Mouse (Mus musculus) intestine, embryonic 15.5 days (tissue): ENCODE results near the gene Smarcc2. TPM values are rescaled to one million over a fixed set of nuclear protein-coding genes. Genes with fewer than 3 reads are reported as not detected.
"Not testable (repeated sequence)": the region's sequence is repeated elsewhere in the genome, so short reads cannot be mapped to it uniquely, and the experiment has no call there.

ENCODE experiments used
- ATAC-seq: fragments of 200-750 bp; cut with Nextera tagmentation; 2 replicates; pipeline ENCODE4 v1.8.0; 2017; ENCODE audit warnings: moderate TSS enrichment, moderate library complexity
- H3K27ac ChIP-seq: fragments of 300-500 bp; sonication (generic); 2 replicates; pipeline ENCODE4 v1.5.1; 2015; ENCODE audit warnings: mild to moderate bottlenecking, inconsistent platforms
- H3K27me3 ChIP-seq: fragments of 300-500 bp; sonication (generic); replicated peaks from 2 replicates; pipeline ENCODE4 v1.6.1; 2015; ENCODE audit warnings: inconsistent platforms
- H3K36me3 ChIP-seq: fragments of 300-500 bp; sonication (generic); 2 replicates; pipeline ENCODE4 v1.6.1; 2015; ENCODE audit warnings: inconsistent platforms
- H3K4me1 ChIP-seq: fragments of 300-500 bp; sonication (generic); replicated peaks from 2 replicates; pipeline ENCODE4 v1.6.1; 2015; ENCODE audit warnings: inconsistent platforms
- H3K4me2 ChIP-seq: fragments of 300-500 bp; sonication (generic); replicated peaks from 2 replicates; pipeline ENCODE4 v1.6.1; 2015; ENCODE audit warnings: mild to moderate bottlenecking, inconsistent platforms
- H3K4me3 ChIP-seq: fragments of 300-500 bp; sonication (generic); replicated peaks from 2 replicates; pipeline ENCODE4 v1.5.1; 2015; ENCODE audit warnings: inconsistent platforms
- H3K9ac ChIP-seq: fragments of 300-500 bp; sonication (generic); 2 replicates; pipeline ENCODE4 v1.6.1; 2015; ENCODE audit warnings: inconsistent platforms
- H3K9me3 ChIP-seq: fragments of 300-500 bp; sonication (generic); 2 replicates; pipeline ENCODE4 v1.6.1; 2016; ENCODE audit warnings: inconsistent platforms
- whole genome bisulfite sequencing: fragments of 180-500 bp; shearing (Covaris S2); methylation state at CpG from one replicate; pipeline ENCODE4 v1.1.7; 2015; 5-methylcytosine and 5-hydroxymethylcytosine counted together
- polyA plus RNA-seq: library from polyadenylated mRNA; unstranded; fragments of >200 nt; fragmentation: Nextera tagmentation; extraction: Ambion mirVana; gene quantifications from 2 replicates; pipeline ENCODE4 v1.2.1, GENCODE M21; 2015

Gene Smarcc2
- polyA plus RNA-seq, 1 experiment from 2014 or later, result 62.5 TPM

DNA sequence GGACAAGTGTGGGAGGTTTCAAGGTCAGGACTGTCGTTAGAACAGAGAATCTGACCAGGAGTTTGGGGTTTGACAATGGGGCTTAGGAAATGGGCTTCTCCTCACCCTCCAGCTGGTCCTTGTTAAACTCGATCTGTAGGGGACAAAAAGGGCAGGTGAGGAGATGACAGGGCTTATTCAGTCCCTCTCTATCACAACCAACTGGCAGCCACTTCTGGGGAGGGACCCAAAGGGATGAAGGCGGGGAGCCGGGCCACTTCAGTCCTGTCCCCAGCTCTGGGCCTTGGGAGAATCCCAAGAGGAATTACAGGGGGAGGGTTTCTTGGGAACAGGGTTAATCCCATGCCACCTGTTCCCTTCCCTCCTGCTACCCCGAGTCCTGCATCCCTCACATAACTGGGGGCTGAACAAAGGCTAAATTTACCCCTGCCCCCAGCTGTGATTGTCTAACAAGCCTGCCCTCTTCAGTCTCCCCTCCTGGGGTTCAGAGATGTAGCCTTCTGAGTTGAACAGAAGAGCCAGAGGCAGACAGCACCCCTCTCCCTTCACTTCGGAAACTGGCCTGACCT lies 37.5 kb downstream of the Smarcc2 start:
- 42% methylated on average over 6 of the region's 6 CpGs for WGBS
- Histone ChIP-seq H3K27me3 (no peaks in the 10 kb centered on the region), H3K4me1 (peaks cover 16% of the 10 kb centered on the region), H3K27ac (no peak overlapping the region), H3K4me3 (no peak overlapping the region), H3K9ac (no peak overlapping the region), H3K9me3 (no peaks in the 10 kb centered on the region), H3K4me2 (no peak overlapping the region), H3K36me3 (no peaks in the 10 kb centered on the region)
- ATAC-seq, result no peak

- Histone ChIP-seq H3K4me2 (no peak overlapping the region), H3K4me3 (no peak overlapping the region), H3K9me3 (no peaks in the 10 kb centered on the region), H3K36me3 (no peaks in the 10 kb centered on the region), H3K27me3 (no peaks in the 10 kb centered on the region), H3K9ac (no peak overlapping the region), H3K4me1 (peaks cover 17% of the 10 kb centered on the region), H3K27ac (no peak overlapping the region)
- no peak for ATAC-seq
- 49% methylated on average over 6 of the region's 6 CpGs for whole genome bisulfite sequencing
Measured at GRCm38 (mm10) chr10:128497134-128497737, 38.2 kb downstream of the Smarcc2 start.

- H3K27me3 ChIP-seq, result no peaks in the 10 kb centered on the region
- no peaks in the 10 kb centered on the region for H3K36me3 ChIP-seq
- ATAC-seq, result peak; percentile 91
- peak within 1 kb of the TSS; percentile 83 for H3K4me2 ChIP-seq
- peak within 1 kb of the TSS; percentile 88 for H3K27ac ChIP-seq
- WGBS, result under 1% methylated on average over 27 of the region's 27 CpGs
- H3K4me3 ChIP-seq, result peak within 1 kb of the TSS; percentile 57
- H3K9me3 ChIP-seq, result no peaks in the 10 kb centered on the region
- H3K9ac ChIP-seq, result peak within 1 kb of the TSS; percentile 66
- H3K4me1 ChIP-seq, result peaks cover 18% of the 10 kb centered on the region
Measured at GRCm38 (mm10) chr10:128498590-128498989, 39.5 kb downstream of the Smarcc2 start, which contains the start of gene Myl6b. Myl6b (minus strand) TSS chr10:128498685.

- 2% methylated on average over 21 of the region's 21 CpGs for WGBS
- H3K9ac ChIP-seq, result peak overlapping the region; percentile 66
- peak; percentile 50 for ATAC-seq
Measured at GRCm38 (mm10) chr10:128499116-128499671, 40.1 kb downstream of the Smarcc2 start.

DNA sequence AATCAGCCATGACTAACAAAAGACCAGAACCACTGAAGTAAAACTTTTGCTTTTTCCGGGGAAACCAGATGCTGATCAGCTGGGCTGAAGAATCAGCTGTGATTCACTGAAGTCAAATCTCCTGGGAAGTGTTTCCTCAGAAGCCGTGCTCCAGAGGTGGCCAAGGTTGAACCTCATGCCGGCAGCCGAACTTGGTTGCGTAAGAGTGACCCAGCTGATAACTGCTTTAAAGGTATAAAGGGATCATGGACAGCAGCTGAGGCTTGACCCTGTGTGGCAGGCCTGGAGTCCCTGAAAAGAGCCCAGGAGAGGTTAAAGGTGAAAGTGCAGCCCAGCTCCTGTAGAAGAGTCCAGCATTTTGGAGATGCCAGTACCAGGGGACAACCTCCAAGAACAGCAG lies 43.3 kb downstream of the Smarcc2 start:
- Histone ChIP-seq H3K4me3 (no peak overlapping the region), H3K27ac (0 out of 2 replicates have a peak overlapping the region, but pooled peaks have one; percentile 36), H3K9ac (no peak overlapping the region), H3K9me3 (no peaks in the 10 kb centered on the region), H3K4me1 (peaks cover 14% of the 10 kb centered on the region), H3K27me3 (no peaks in the 10 kb centered on the region), H3K36me3 (no peaks in the 10 kb centered on the region), H3K4me2 (no peak overlapping the region)
- 48% methylated on average over 5 of the region's 5 CpGs for WGBS
- no peak for ATAC-seq

More at GRCm38 (mm10) chr10:128499116-128499671, 40.1 kb downstream of the Smarcc2 start:
- peak overlapping the region; percentile 88 for H3K27ac ChIP-seq
- peak overlapping the region; percentile 57 for H3K4me3 ChIP-seq
- no peaks in the 10 kb centered on the region for H3K27me3 ChIP-seq
- peak overlapping the region; percentile 83 for H3K4me2 ChIP-seq
- no peaks in the 10 kb centered on the region for H3K36me3 ChIP-seq
- H3K4me1 ChIP-seq, result peaks cover 18% of the 10 kb centered on the region
- H3K9me3 ChIP-seq, result no peaks in the 10 kb centered on the region

DNA sequence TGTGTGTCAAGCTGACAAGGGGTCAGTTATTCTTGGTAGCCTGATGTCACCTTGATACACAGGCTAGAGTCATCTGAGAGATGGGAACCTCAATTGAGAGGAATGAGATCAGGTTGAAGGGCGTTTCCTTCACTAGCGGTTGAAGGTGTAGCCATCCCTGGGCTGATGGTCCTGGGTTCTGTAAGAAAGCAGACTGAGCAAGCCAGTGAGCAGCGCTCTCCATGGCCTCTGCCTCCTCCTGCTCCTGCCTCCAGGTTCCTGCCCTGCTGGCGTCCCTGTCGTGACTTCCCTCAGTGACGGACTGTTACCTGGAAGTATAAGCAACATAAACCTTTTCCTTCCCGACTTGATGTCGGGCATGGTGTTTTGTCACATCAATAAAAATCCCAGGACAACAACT lies 44.5 kb downstream of the Smarcc2 start:
- Histone ChIP-seq H3K9ac (no peak overlapping the region), H3K4me2 (no peak overlapping the region), H3K4me1 (peaks cover 11% of the 10 kb centered on the region), H3K9me3 (no peaks in the 10 kb centered on the region), H3K27me3 (no peaks in the 10 kb centered on the region), H3K27ac (no peak overlapping the region), H3K36me3 (no peaks in the 10 kb centered on the region), H3K4me3 (no peak overlapping the region)
- 81% methylated on average over 8 of the region's 8 CpGs for WGBS
- ATAC-seq, result no peak

GRCm38 (mm10) chr10:128504012-128504411 lies 45.0 kb downstream of the Smarcc2 start:
- no peaks in the 10 kb centered on the region for H3K36me3 ChIP-seq
- H3K27me3 ChIP-seq, result no peaks in the 10 kb centered on the region
- no peaks in the 10 kb centered on the region for H3K9me3 ChIP-seq
- H3K9ac ChIP-seq, result no peak overlapping the region
- H3K4me2 ChIP-seq, result no peak overlapping the region
- ATAC-seq, result no peak
- H3K4me3 ChIP-seq, result no peak overlapping the region
- H3K27ac ChIP-seq, result no peak overlapping the region
- H3K4me1 ChIP-seq, result peaks cover 11% of the 10 kb centered on the region
- 64% methylated on average over 3 of the region's 3 CpGs for WGBS

DNA sequence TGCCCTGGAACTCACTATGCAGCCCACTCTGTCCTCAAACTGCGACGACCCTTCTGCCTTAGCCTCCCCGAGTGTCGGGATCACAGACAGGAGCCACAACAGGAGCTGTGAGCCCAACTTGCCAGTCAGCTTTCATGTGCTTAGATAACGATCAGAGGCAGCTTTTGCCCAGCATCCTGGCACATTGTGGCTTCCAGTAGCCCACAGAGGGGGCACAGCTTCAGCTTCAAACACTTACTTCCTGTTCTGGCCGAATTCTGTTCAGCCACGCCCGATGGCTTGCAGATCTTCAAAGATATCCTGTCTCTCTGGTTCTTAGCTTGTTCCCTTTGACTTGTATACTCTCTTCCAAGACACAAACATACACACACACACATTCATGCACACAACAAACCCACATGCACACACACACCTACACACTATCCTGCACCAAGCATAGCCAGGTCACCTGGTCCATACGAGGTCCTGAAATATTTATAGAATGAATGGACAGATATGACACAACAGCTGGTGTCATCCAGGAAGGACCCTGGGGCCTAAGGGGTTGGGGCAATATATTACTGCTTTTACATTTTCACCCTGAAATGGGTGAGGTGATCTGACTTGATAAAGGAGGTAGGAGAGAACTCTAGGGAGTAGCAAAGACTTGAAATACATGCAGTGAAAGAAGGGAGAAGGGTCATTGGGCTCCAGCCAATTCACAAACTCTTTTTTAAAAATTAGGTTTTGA lies 45.8 kb downstream of the Smarcc2 start:
- Histone ChIP-seq H3K36me3 (no peaks in the 10 kb centered on the region), H3K4me3 (no peak overlapping the region), H3K27ac (no peak overlapping the region), H3K27me3 (no peaks in the 10 kb centered on the region), H3K9me3 (no peaks in the 10 kb centered on the region), H3K4me2 (no peak overlapping the region), H3K4me1 (peaks cover 11% of the 10 kb centered on the region), H3K9ac (no peak overlapping the region)
- 0 out of 2 replicates have a peak, but pooled peaks have one; percentile 9 for ATAC-seq
- WGBS, result 61% methylated on average over 9 of the region's 9 CpGs

DNA sequence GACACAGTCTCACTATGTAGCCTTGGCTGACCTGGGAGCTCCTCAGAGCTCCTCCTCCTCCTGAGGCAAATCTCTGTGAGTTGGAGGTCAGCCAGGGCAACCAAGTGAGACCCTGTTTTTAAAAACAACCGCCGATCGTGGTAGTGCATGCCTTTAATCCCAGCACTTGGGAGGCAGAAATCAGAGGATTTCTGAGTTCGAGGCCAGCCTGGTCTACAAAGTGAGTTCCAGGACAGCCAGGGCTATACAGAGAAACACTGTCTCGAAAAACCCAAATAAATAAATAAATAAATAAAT lies 46.3 kb downstream of the Smarcc2 start:
- peaks cover 11% of the 10 kb centered on the region for H3K4me1 ChIP-seq
- H3K4me2 ChIP-seq, H3K27ac ChIP-seq, H3K9ac ChIP-seq, H3K36me3 ChIP-seq, ATAC-seq, H3K9me3 ChIP-seq, H3K4me3 ChIP-seq, H3K27me3 ChIP-seq: not testable (repeated sequence)
- 90% methylated on average over 5 of the region's 5 CpGs for WGBS

DNA sequence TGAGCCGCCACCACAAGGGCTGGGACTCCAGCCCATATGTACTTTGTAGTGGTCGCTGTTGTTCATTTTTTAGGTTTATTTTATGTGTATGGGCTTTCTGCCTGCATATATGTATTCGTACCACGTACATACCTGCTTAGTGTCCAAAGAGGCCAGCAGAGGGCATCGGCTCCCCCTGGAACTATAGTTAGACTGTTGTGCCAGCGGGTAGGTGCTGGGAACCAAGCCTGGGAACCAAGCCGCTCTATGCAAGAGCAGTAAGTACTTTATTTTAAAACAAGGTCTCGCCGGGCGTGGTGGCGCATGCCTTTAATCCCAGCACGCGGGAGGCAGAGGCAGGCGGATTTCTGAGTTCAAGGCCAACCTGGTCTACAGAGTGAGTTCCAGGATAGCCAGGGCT lies 46.9 kb downstream of the Smarcc2 start:
- WGBS, result 94% methylated on average over 14 of the region's 14 CpGs
- Histone ChIP-seq H3K9ac (no peak overlapping the region), H3K36me3 (no peaks in the 10 kb centered on the region), H3K4me3 (no peak overlapping the region), H3K27ac (no peak overlapping the region), H3K4me2 (no peak overlapping the region), H3K27me3 (no peaks in the 10 kb centered on the region), H3K4me1 (peaks cover 11% of the 10 kb centered on the region), H3K9me3 (no peaks in the 10 kb centered on the region)
- no peak for ATAC-seq

DNA sequence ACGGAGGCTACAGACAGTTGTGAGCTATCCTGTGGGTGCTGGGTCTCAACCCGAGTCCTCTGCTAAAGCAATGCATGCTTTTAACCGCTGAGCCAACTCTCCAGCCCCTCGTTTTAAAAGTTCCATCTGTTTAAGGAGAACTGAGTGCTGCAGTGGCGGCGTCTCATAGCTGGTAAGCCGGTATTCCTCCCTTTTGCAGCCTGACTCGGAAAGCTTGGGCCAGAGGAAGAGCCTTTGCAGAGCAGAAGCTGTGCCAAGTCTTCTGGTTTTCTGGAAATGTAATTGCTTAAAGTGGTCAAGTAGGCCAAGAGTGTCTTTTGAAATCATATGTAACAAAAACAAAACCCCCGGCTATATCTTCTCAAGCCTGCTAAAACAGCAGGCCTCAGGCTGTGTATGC lies 49.2 kb downstream of the Smarcc2 start:
- Histone ChIP-seq H3K4me1 (0 out of 2 replicates have a peak, but pooled peaks cover 4% of the 10 kb centered on the region), H3K9ac (no peak overlapping the region), H3K27me3 (no peaks in the 10 kb centered on the region), H3K4me2 (no peak overlapping the region), H3K9me3 (no peaks in the 10 kb centered on the region), H3K36me3 (0 out of 2 replicates have a peak, but pooled peaks cover 7% of the 10 kb centered on the region), H3K27ac (peak overlapping the region; percentile 9; the same call in 1 of the 2 replicates), H3K4me3 (no peak overlapping the region)
- no peak for ATAC-seq
- WGBS, result 62% methylated on average over 9 of the region's 9 CpGs

GRCm38 (mm10) chr10:128509203-128509602 lies 50.2 kb downstream of the Smarcc2 start:
- WGBS, result 91% methylated on average over 9 of the region's 9 CpGs
- Histone ChIP-seq H3K36me3 (0 out of 2 replicates have a peak, but pooled peaks cover 7% of the 10 kb centered on the region), H3K27me3 (no peaks in the 10 kb centered on the region), H3K4me1 (0 out of 2 replicates have a peak, but pooled peaks cover 4% of the 10 kb centered on the region), H3K27ac (no peak overlapping the region), H3K9me3 (no peaks in the 10 kb centered on the region), H3K4me3 (no peak overlapping the region), H3K9ac (no peak overlapping the region), H3K4me2 (no peak overlapping the region)
- ATAC-seq, result no peak
